Mouse (Mus musculus): ENCODE measurements around the gene Dctpp1. TPM values are rescaled to one million over a fixed set of nuclear protein-coding genes. Genes with fewer than 3 reads are reported as not detected.

The Dctpp1 gene
- polyA plus RNA-seq, 1 experiment from 2014 or later: 161 TPM

GRCm38 (mm10) chr7:127224616-127225015 is 35.9 kb downstream of the Dctpp1 start:
- Histone ChIP-seq H3K9ac (no peak overlapping the region), H3K9me3 (no peaks in the 10 kb centered on the region), H3K36me3 (peaks cover 5% of the 10 kb centered on the region; the same call in 1 of the 2 replicates), H3K4me1 (no peaks in the 10 kb centered on the region; the same call in 1 of the 2 replicates), H3K4me3 (no peak overlapping the region), H3K27ac (no peak overlapping the region), H3K4me2 (no peak overlapping the region), H3K27me3 (no peaks in the 10 kb centered on the region)
- WGBS: 85% methylated on average over 6 of the region's 6 CpGs
- no peak for ATAC-seq (ENCODE audit: borderline replicate concordance, extremely low read depth, low FRiP score, low TSS enrichment)

GRCm38 (mm10) chr7:127223515-127224478 is 36.7 kb downstream of the Dctpp1 start:
- Histone ChIP-seq H3K9me3 (no peaks in the 10 kb centered on the region), H3K4me3 (no peak overlapping the region), H3K9ac (no peak overlapping the region), H3K27ac (no peak overlapping the region), H3K36me3 (no peaks in the 10 kb centered on the region), H3K4me1 (no peaks in the 10 kb centered on the region), H3K4me2 (no peak overlapping the region), H3K27me3 (no peaks in the 10 kb centered on the region)
- whole genome bisulfite sequencing: 73% methylated on average over 6 of the region's 6 CpGs
- no peak for ATAC-seq (ENCODE audit: borderline replicate concordance, extremely low read depth, low FRiP score, low TSS enrichment)

- Histone ChIP-seq H3K9ac (no peak overlapping the region), H3K9me3 (no peaks in the 10 kb centered on the region), H3K4me2 (no peak overlapping the region), H3K27ac (no peak overlapping the region), H3K4me1 (no peaks in the 10 kb centered on the region), H3K27me3 (no peaks in the 10 kb centered on the region), H3K4me3 (no peak overlapping the region), H3K36me3 (no peaks in the 10 kb centered on the region)
- ATAC-seq (ENCODE audit: borderline replicate concordance, extremely low read depth, low FRiP score, low TSS enrichment): no peak
- WGBS: 93% methylated on average over 3 of the region's 3 CpGs
These were observed 37.4 kb downstream of the Dctpp1 start for GRCm38 (mm10) chr7:127223106-127223505.

GRCm38 (mm10) chr7:127220440-127220839 is 40.1 kb downstream of the Dctpp1 start:
- Histone ChIP-seq H3K27me3 (no peaks in the 10 kb centered on the region), H3K9me3 (no peaks in the 10 kb centered on the region), H3K9ac (no peak overlapping the region), H3K4me2 (no peak overlapping the region), H3K36me3 (no peaks in the 10 kb centered on the region), H3K4me3 (no peak overlapping the region), H3K4me1 (peaks cover 2% of the 10 kb centered on the region; the same call in 1 of the 2 replicates), H3K27ac (no peak overlapping the region)
- no peak for ATAC-seq (ENCODE audit: borderline replicate concordance, extremely low read depth, low FRiP score, low TSS enrichment)
- 62% methylated on average over 6 of the region's 6 CpGs for WGBS

GRCm38 (mm10) chr7:127218670-127219069 is 41.8 kb downstream of the Dctpp1 start:
- no peak overlapping the region for H3K4me2 ChIP-seq
- no peaks in the 10 kb centered on the region for H3K27me3 ChIP-seq
- ATAC-seq (ENCODE audit: borderline replicate concordance, extremely low read depth, low FRiP score, low TSS enrichment): no peak
- no peak overlapping the region for H3K27ac ChIP-seq
- H3K4me3 ChIP-seq: no peak overlapping the region
- H3K36me3 ChIP-seq: no peaks in the 10 kb centered on the region
- H3K9ac ChIP-seq: no peak overlapping the region
- 88% methylated on average over 4 of the region's 4 CpGs for WGBS
- peaks cover 11% of the 10 kb centered on the region for H3K4me1 ChIP-seq
- no peaks in the 10 kb centered on the region for H3K9me3 ChIP-seq

GRCm38 (mm10) chr7:127217901-127218642 is 42.4 kb downstream of the Dctpp1 start:
- H3K4me3 ChIP-seq: no peak overlapping the region
- H3K9me3 ChIP-seq: no peaks in the 10 kb centered on the region
- H3K27ac ChIP-seq: no peak overlapping the region
- WGBS: 58% methylated on average over 10 of the region's 10 CpGs
- no peak overlapping the region for H3K9ac ChIP-seq
- no peaks in the 10 kb centered on the region for H3K27me3 ChIP-seq
- H3K4me1 ChIP-seq: peaks cover 11% of the 10 kb centered on the region
- ATAC-seq (ENCODE audit: borderline replicate concordance, extremely low read depth, low FRiP score, low TSS enrichment): no peak
- no peaks in the 10 kb centered on the region for H3K36me3 ChIP-seq
- H3K4me2 ChIP-seq: no peak overlapping the region

GRCm38 (mm10) chr7:127217475-127217874 is 43.0 kb downstream of the Dctpp1 start:
- H3K27ac ChIP-seq: no peak overlapping the region
- H3K4me3 ChIP-seq: no peak overlapping the region
- H3K27me3 ChIP-seq: no peaks in the 10 kb centered on the region
- no peaks in the 10 kb centered on the region for H3K36me3 ChIP-seq
- H3K4me1 ChIP-seq: peaks cover 11% of the 10 kb centered on the region
- no peak overlapping the region for H3K9ac ChIP-seq
- ATAC-seq (ENCODE audit: borderline replicate concordance, extremely low read depth, low FRiP score, low TSS enrichment): no peak
- H3K4me2 ChIP-seq: no peak overlapping the region
- WGBS: 85% methylated on average over 6 of the region's 6 CpGs
- no peaks in the 10 kb centered on the region for H3K9me3 ChIP-seq

- Histone ChIP-seq H3K4me2 (no peak overlapping the region), H3K4me1 (peaks cover 11% of the 10 kb centered on the region), H3K27me3 (no peaks in the 10 kb centered on the region), H3K4me3 (no peak overlapping the region), H3K9ac (no peak overlapping the region), H3K9me3 (no peaks in the 10 kb centered on the region), H3K27ac (no peak overlapping the region), H3K36me3 (no peaks in the 10 kb centered on the region)
- no peak for ATAC-seq (ENCODE audit: borderline replicate concordance, extremely low read depth, low FRiP score, low TSS enrichment)
- 86% methylated on average over 5 of the region's 5 CpGs for WGBS
These were observed 44.2 kb downstream of the Dctpp1 start for GRCm38 (mm10) chr7:127216307-127216706.

GRCm38 (mm10) chr7:127214981-127215871 is 45.3 kb downstream of the Dctpp1 start:
- ATAC-seq (ENCODE audit: borderline replicate concordance, extremely low read depth, low FRiP score, low TSS enrichment): no peak
- Histone ChIP-seq H3K9ac (peak overlapping the region; percentile 64), H3K4me2 (peak overlapping the region; percentile 63), H3K27ac (no peak overlapping the region), H3K4me3 (peak overlapping the region; percentile 34), H3K27me3 (no peaks in the 10 kb centered on the region), H3K4me1 (peaks cover 11% of the 10 kb centered on the region), H3K9me3 (no peaks in the 10 kb centered on the region), H3K36me3 (no peaks in the 10 kb centered on the region)
- 21% methylated on average over 33 of the region's 33 CpGs for WGBS

GRCm38 (mm10) chr7:127214521-127214920 is 46.0 kb downstream of the Dctpp1 start:
- 39% methylated on average over 21 of the region's 21 CpGs for WGBS

GRCm38 (mm10) chr7:127213930-127214329 is 46.6 kb downstream of the Dctpp1 start:
- WGBS: 60% methylated on average over 12 of the region's 12 CpGs
- no peak overlapping the region for H3K4me3 ChIP-seq

More at GRCm38 (mm10) chr7:127214521-127214920, 46.0 kb downstream of the Dctpp1 start:
- no peaks in the 10 kb centered on the region for H3K36me3 ChIP-seq
- peak overlapping the region; percentile 34; the same call in 1 of the 2 replicates for H3K4me3 ChIP-seq
- no peak for ATAC-seq (ENCODE audit: borderline replicate concordance, extremely low read depth, low FRiP score, low TSS enrichment)
- peaks cover 11% of the 10 kb centered on the region for H3K4me1 ChIP-seq
- H3K9me3 ChIP-seq: no peaks in the 10 kb centered on the region
- H3K27ac ChIP-seq: no peak overlapping the region
- H3K9ac ChIP-seq: peak overlapping the region; percentile 64
- H3K27me3 ChIP-seq: no peaks in the 10 kb centered on the region
- H3K4me2 ChIP-seq: peak overlapping the region; percentile 63

More at GRCm38 (mm10) chr7:127213930-127214329, 46.6 kb downstream of the Dctpp1 start:
- peak overlapping the region; percentile 63; the same call in 1 of the 2 replicates for H3K4me2 ChIP-seq
- no peaks in the 10 kb centered on the region for H3K27me3 ChIP-seq
- H3K27ac ChIP-seq: no peak overlapping the region
- H3K36me3 ChIP-seq: no peaks in the 10 kb centered on the region
- no peak for ATAC-seq (ENCODE audit: borderline replicate concordance, extremely low read depth, low FRiP score, low TSS enrichment)
- no peak overlapping the region for H3K9ac ChIP-seq
- peaks cover 14% of the 10 kb centered on the region for H3K4me1 ChIP-seq
- no peaks in the 10 kb centered on the region for H3K9me3 ChIP-seq

Measured in lung, embryonic 15.5 days (tissue).